Mouse (Mus musculus): ENCODE results near the gene Mc3r. TPM values are rescaled to one million over a fixed set of nuclear protein-coding genes. Genes with fewer than 3 reads are reported as not detected.

Gene Mc3r
- polyA plus RNA-seq, 1 experiment = not detected

DNA sequence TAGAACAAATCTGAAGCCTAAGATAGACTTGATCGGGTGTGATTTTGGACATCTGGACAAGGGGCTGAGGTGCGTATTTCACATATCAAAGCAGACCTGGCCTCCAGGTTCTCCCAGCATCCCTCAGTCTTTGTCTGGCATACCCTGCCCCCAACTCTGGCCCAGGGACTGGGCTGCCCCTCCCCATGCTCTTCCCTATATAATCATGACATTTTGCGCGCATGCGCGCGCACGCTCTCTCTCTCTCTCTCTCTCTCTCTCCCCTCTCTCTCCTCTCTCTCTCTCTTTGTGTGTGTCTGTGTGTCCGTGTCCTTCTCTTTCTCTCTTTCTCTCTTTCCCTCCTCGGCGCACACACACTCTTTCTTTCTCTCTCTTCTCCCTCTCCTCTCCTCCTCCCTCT, 21.6 kb downstream of the Mc3r start:
- H3K27me3 ChIP-seq (replicated peaks; ENCODE audit: control insufficient read depth, insufficient read depth, low read length) = no peaks in the 10 kb centered on the region
- 90% methylated on average over 11 of the region's 11 CpGs for WGBS
- DNase-seq = no peak

DNA sequence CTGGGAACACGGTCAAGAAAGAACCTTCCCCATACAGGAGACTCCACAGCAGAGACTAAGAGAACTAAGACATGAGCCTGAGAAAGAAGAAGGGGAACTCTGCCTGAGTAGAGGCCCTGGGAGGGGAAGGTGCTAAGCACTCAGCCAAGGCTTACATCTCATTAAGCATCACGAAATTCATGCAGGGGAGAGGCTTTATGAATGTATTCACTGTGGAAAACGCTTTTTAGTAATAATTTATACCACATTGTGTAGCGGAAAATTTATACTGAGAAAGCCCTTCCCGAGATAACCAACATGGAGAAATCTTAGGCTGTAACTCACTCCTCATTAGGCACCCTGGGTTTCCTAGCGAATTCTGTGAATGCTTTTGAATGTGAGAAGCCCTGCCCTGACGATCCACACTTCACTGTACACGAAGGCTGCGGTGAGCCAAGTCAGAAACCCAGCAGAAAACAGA, 22.2 kb downstream of the Mc3r start:
- WGBS = 57% methylated on average over 9 of the region's 9 CpGs
- no peaks in the 10 kb centered on the region for H3K36me3 ChIP-seq (ENCODE audit: control insufficient read depth, insufficient read depth, low read length)
- no peaks in the 10 kb centered on the region for H3K27me3 ChIP-seq (replicated peaks; ENCODE audit: control insufficient read depth, insufficient read depth, low read length)
- no peak for DNase-seq
- no peak overlapping the region for H3K27ac ChIP-seq (ENCODE audit: insufficient read depth, low read depth, low read length)
- no peak overlapping the region for H3K4me3 ChIP-seq (ENCODE audit: insufficient read depth, low read depth, low read length)
- no peaks in the 10 kb centered on the region for H3K4me1 ChIP-seq (ENCODE audit: control insufficient read depth, insufficient read depth, low read length)
- no peak for TF ChIP-seq CTCF (conservative IDR thresholded peaks at IDR 0.05; ENCODE audit: insufficient read depth, insufficient read length, low read depth, low read length)
- no peak for TF ChIP-seq POLR2A (IDR thresholded peaks at IDR 0.05; ENCODE audit: low read depth, low read length)

More for the DNA sequence above, 21.6 kb downstream of the Mc3r start:
- no peak overlapping the region for H3K4me3 ChIP-seq (ENCODE audit: insufficient read depth, low read depth, low read length)
- H3K27ac ChIP-seq (ENCODE audit: insufficient read depth, low read depth, low read length) = no peak overlapping the region
- H3K36me3 ChIP-seq (ENCODE audit: control insufficient read depth, insufficient read depth, low read length) = no peaks in the 10 kb centered on the region
- TF ChIP-seq POLR2A (IDR thresholded peaks at IDR 0.05; ENCODE audit: low read depth, low read length) (no peak), CTCF (conservative IDR thresholded peaks at IDR 0.05; ENCODE audit: insufficient read depth, insufficient read length, low read depth, low read length) (no peak)
- H3K4me1 ChIP-seq (ENCODE audit: control insufficient read depth, insufficient read depth, low read length) = no peaks in the 10 kb centered on the region

DNA sequence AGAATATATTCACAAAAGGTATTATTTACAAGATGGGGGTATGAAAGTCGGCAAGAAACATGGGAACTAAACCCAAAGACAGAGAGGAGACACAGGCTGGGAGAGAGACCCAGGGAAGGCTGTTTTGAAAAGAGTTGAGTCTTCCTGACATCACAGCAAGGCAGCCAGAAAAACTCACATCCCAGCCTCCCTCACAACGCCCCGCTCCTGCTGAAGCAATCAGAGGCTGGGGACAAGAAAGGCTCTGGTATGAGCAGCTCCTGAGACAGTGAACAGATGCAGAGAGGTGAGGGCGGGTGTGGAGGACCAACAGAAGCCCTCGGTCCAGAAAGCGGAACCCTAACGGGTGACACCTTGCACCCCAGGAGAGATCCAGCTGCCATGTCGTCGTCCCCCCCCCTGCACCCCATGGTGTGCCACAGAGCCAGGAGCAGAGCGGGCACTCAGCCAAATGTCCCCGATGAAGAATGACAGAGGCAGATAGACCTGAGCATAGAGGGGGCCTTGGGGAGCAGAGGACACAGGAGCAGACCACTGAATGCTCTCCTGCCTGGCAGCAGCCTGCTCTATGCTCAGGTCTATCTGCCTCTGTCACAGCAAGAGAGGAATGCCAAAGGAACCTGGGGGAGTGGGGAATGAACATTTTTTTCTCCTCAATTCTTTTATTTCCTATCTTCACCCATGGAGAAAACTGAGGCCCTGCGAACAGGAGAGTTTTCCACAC, 22.8 kb downstream of the Mc3r start:
- Histone ChIP-seq H3K27me3 (replicated peaks; ENCODE audit: control insufficient read depth, insufficient read depth, low read length) (no peaks in the 10 kb centered on the region), H3K4me3 (ENCODE audit: insufficient read depth, low read depth, low read length) (no peak overlapping the region), H3K27ac (ENCODE audit: insufficient read depth, low read depth, low read length) (no peak overlapping the region), H3K4me1 (ENCODE audit: control insufficient read depth, insufficient read depth, low read length) (no peaks in the 10 kb centered on the region), H3K36me3 (ENCODE audit: control insufficient read depth, insufficient read depth, low read length) (no peaks in the 10 kb centered on the region)
- WGBS = 78% methylated on average over 12 of the region's 12 CpGs
- DNase-seq = no peak
- TF ChIP-seq CTCF (conservative IDR thresholded peaks at IDR 0.05; ENCODE audit: insufficient read depth, insufficient read length, low read depth, low read length) (no peak), POLR2A (IDR thresholded peaks at IDR 0.05; ENCODE audit: low read depth, low read length) (no peak)

DNA sequence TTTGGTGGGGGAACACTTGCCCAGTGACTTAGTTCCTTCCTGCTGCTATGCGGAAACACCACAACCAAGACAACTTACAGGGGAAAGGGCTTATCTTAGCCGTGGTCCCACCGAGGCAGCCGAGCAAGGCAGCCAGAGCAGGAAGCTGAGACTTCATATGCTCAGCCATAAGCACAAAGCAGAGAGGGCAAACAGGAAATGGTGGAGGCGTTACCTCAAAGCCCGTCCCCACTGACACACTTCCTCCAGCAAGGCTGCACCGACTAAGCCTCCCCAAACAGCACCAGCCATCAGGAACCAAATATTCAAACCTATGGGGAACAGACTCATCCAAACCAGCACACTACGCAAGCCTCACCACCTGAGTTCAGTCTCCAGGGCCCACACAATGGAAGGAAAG, 26.4 kb downstream of the Mc3r start:
- Histone ChIP-seq H3K27me3 (replicated peaks; ENCODE audit: control insufficient read depth, insufficient read depth, low read length) (no peaks in the 10 kb centered on the region), H3K27ac (ENCODE audit: insufficient read depth, low read depth, low read length) (no peak overlapping the region), H3K4me1 (ENCODE audit: control insufficient read depth, insufficient read depth, low read length) (no peaks in the 10 kb centered on the region), H3K36me3 (ENCODE audit: control insufficient read depth, insufficient read depth, low read length) (no peaks in the 10 kb centered on the region), H3K4me3 (ENCODE audit: insufficient read depth, low read depth, low read length) (no peak overlapping the region)
- 73% methylated on average over 8 of the region's 8 CpGs for WGBS
- TF ChIP-seq POLR2A (IDR thresholded peaks at IDR 0.05; ENCODE audit: low read depth, low read length) = no peak
- TF ChIP-seq CTCF (conservative IDR thresholded peaks at IDR 0.05; ENCODE audit: insufficient read depth, insufficient read length, low read depth, low read length) = no peak
- DNase-seq = no peak

GRCm38 (mm10) chr2:172276155-172276554, 27.9 kb downstream of the Mc3r start:
- TF ChIP-seq CTCF (conservative IDR thresholded peaks at IDR 0.05; ENCODE audit: insufficient read depth, insufficient read length, low read depth, low read length) (no peak), POLR2A (IDR thresholded peaks at IDR 0.05; ENCODE audit: low read depth, low read length) (no peak)
- H3K27ac ChIP-seq (ENCODE audit: insufficient read depth, low read depth, low read length) = no peak overlapping the region
- H3K4me1 ChIP-seq (ENCODE audit: control insufficient read depth, insufficient read depth, low read length) = no peaks in the 10 kb centered on the region
- WGBS = 55% methylated on average over 5 of the region's 5 CpGs
- H3K4me3 ChIP-seq (ENCODE audit: insufficient read depth, low read depth, low read length) = no peak overlapping the region
- no peaks in the 10 kb centered on the region for H3K27me3 ChIP-seq (replicated peaks; ENCODE audit: control insufficient read depth, insufficient read depth, low read length)
- no peak for DNase-seq
- H3K36me3 ChIP-seq (ENCODE audit: control insufficient read depth, insufficient read depth, low read length) = no peaks in the 10 kb centered on the region

DNA sequence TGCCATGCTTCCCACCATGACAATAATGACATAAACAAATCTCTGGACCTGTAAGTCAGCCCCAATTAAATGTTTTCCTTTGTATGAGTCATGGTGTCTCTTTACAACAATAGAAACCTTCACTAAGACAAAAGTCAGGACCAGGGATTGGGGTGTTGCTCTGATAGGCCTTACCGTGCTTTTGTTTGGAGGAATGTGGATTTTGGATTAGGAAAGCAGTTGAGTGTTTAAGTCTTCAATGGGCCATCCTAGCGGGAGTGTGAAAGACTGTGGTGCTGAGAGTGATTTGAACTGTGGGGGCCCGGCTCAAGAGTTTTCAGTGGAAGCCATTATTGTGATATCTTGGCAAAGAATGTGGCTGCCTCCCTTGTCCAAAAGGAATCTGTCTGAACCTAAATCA, 30.7 kb downstream of the Mc3r start:
- no peak for DNase-seq
- Histone ChIP-seq H3K4me1 (ENCODE audit: control insufficient read depth, insufficient read depth, low read length) (no peaks in the 10 kb centered on the region), H3K36me3 (ENCODE audit: control insufficient read depth, insufficient read depth, low read length) (no peaks in the 10 kb centered on the region), H3K27ac (ENCODE audit: insufficient read depth, low read depth, low read length) (no peak overlapping the region), H3K27me3 (replicated peaks; ENCODE audit: control insufficient read depth, insufficient read depth, low read length) (no peaks in the 10 kb centered on the region), H3K4me3 (ENCODE audit: insufficient read depth, low read depth, low read length) (no peak overlapping the region)
- TF ChIP-seq POLR2A (IDR thresholded peaks at IDR 0.05; ENCODE audit: low read depth, low read length) (no peak), CTCF (conservative IDR thresholded peaks at IDR 0.05; ENCODE audit: insufficient read depth, insufficient read length, low read depth, low read length) (no peak)
- WGBS = 87% methylated on average over 3 of the region's 3 CpGs

- no peak overlapping the region for H3K27ac ChIP-seq (ENCODE audit: insufficient read depth, low read depth, low read length)
- no peaks in the 10 kb centered on the region for H3K36me3 ChIP-seq (ENCODE audit: control insufficient read depth, insufficient read depth, low read length)
- no peaks in the 10 kb centered on the region for H3K27me3 ChIP-seq (replicated peaks; ENCODE audit: control insufficient read depth, insufficient read depth, low read length)
- no peak for TF ChIP-seq CTCF (conservative IDR thresholded peaks at IDR 0.05; ENCODE audit: insufficient read depth, insufficient read length, low read depth, low read length)
- no peak for TF ChIP-seq POLR2A (IDR thresholded peaks at IDR 0.05; ENCODE audit: low read depth, low read length)
- no peaks in the 10 kb centered on the region for H3K4me1 ChIP-seq (ENCODE audit: control insufficient read depth, insufficient read depth, low read length)
- DNase-seq = peak; percentile 1
- WGBS = 78% methylated on average over 19 of the region's 19 CpGs
- H3K4me3 ChIP-seq (ENCODE audit: insufficient read depth, low read depth, low read length) = no peak overlapping the region
Measured at GRCm38 (mm10) chr2:172282071-172282710, 33.9 kb downstream of the Mc3r start.

All from kidney, adult 2 months (tissue).